Mouse (Mus musculus) myocyte (in vitro differentiated cells): ENCODE measurements around the gene Vps35l.

Experiments used
- CEBPB ChIP-seq: IDR thresholded peaks from 2 replicates; pipeline ENCODE4 v1.6.1; 2011; ENCODE audit warnings: mild to moderate bottlenecking, moderate library complexity; ENCODE audit not compliant: poor library complexity, insufficient read depth, severe bottlenecking
- E2F4 ChIP-seq: IDR thresholded peaks from one replicate; pipeline ENCODE4 v1.6.1; 2011; ENCODE audit warnings: mild to moderate bottlenecking, control low read depth, moderate library complexity; ENCODE audit not compliant: insufficient read depth
- MAX ChIP-seq: IDR thresholded peaks from one replicate; pipeline ENCODE4 v1.6.1; 2011; ENCODE audit warnings: low read depth, mild to moderate bottlenecking, control low read depth
- MYOD1 ChIP-seq, 3 experiments: IDR thresholded peaks; one replicate each; pipeline ENCODE4 v1.6.1; 2011; ENCODE audit warnings: control low read depth in 2 of 3, low read depth in 2 of 3, mild to moderate bottlenecking in 2 of 3, moderate library complexity in 1 of 3; ENCODE audit not compliant: insufficient read length in 2 of 3, control insufficient read depth in 1 of 3
- POLR2A ChIP-seq: IDR thresholded peaks from one replicate; pipeline ENCODE4 v1.6.1; 2011; ENCODE audit warnings: low read depth, mild to moderate bottlenecking, control low read depth, moderate library complexity; ENCODE audit not compliant: insufficient read length
- POLR2AphosphoS2 ChIP-seq: IDR thresholded peaks from one replicate; pipeline ENCODE4 v1.6.1; 2011; ENCODE audit warnings: low read depth, control low read depth; ENCODE audit not compliant: insufficient read length
- SRF ChIP-seq: IDR thresholded peaks from one replicate; pipeline ENCODE4 v1.6.1; 2011; ENCODE audit warnings: low read depth; ENCODE audit not compliant: control insufficient read depth, insufficient read length
- TCF12 ChIP-seq: IDR thresholded peaks from one replicate; pipeline ENCODE4 v1.6.1; 2011; ENCODE audit warnings: mild to moderate bottlenecking, control low read depth; ENCODE audit not compliant: poor library complexity, insufficient read depth, severe bottlenecking
- USF1 ChIP-seq: IDR thresholded peaks from one replicate; pipeline ENCODE4 v1.6.1; 2011; ENCODE audit warnings: low read depth, mild to moderate bottlenecking, control low read depth, moderate library complexity

GRCm38 (mm10) chr7:118731781-118732180, 8.2 kb upstream of the Vps35l start:
- TF ChIP-seq MYOD1 (IDR thresholded peaks at IDR 0.05; ENCODE audit: control insufficient read depth in 1 of 3, insufficient read length in 2 of 3, low read depth in 2 of 3): no peak
- TF ChIP-seq POLR2A: no peak
- no peak for TF ChIP-seq MAX
- no peak for TF ChIP-seq SRF
- TF ChIP-seq TCF12: no peak
- no peak for TF ChIP-seq POLR2AphosphoS2
- TF ChIP-seq USF1: no peak
- TF ChIP-seq E2F4: no peak
- TF ChIP-seq CEBPB: no peak
